Comparison of ENCODE assay signal across 8 mouse cellular contexts in genomic region chr13:49651781-49652351, GRCm38 (mm10). TPM values are rescaled to one million over a fixed set of nuclear protein-coding genes. Genes with fewer than 3 reads are reported as not detected.
A peak's percentile ranks its signal among the peaks of the same experiment; 100 is the strongest.
DNase-seq lines count a peak whose midpoint lies in the region; ATAC-seq and TF ChIP-seq lines count a peak whose summit lies in the region.

No protein-coding gene starts in this region.

- 7% methylated on average over 4 of the region's 4 CpGs for WGBS in liver, embryonic 12.5 days (ENCODE audit: insufficient replicate concordance)

- no peaks in the 10 kb centered on the region for H3K9me3 ChIP-seq in erythroblast, embryonic 14.5 days (ENCODE audit: control insufficient read depth, low read length)
- H3K9me3 ChIP-seq in liver, embryonic 12.5 days (replicated peaks): no peaks in the 10 kb centered on the region

- H3K36me3 ChIP-seq in erythroblast, embryonic 14.5 days (ENCODE audit: control insufficient read depth): peaks cover 30% of the 10 kb centered on the region
- peaks cover 4% of the 10 kb centered on the region for H3K36me3 ChIP-seq in testis, adult 2 months (ENCODE audit: control insufficient read depth, insufficient read depth, low read length)
- H3K36me3 ChIP-seq in liver, embryonic 12.5 days: peaks cover 30% of the 10 kb centered on the region

- TF ChIP-seq CTCF in testis, adult 2 months (IDR thresholded peaks at IDR 0.05; ENCODE audit: control insufficient read depth, insufficient read depth, insufficient replicate concordance, low read depth, low read length): no peak

- H3K4me1 ChIP-seq in erythroblast, embryonic 14.5 days (ENCODE audit: control insufficient read depth): peaks cover 27% of the 10 kb centered on the region
- H3K4me1 ChIP-seq in testis, adult 2 months (ENCODE audit: control insufficient read depth, insufficient read depth, low read length): no peaks in the 10 kb centered on the region; the same call in 1 of the 2 replicates
- peaks cover 26% of the 10 kb centered on the region for H3K4me1 ChIP-seq in liver, embryonic 12.5 days

- no peaks in the 10 kb centered on the region for H3K27me3 ChIP-seq in erythroblast, embryonic 14.5 days (ENCODE audit: control insufficient read depth)
- no peaks in the 10 kb centered on the region for H3K27me3 ChIP-seq in testis, adult 2 months (ENCODE audit: control insufficient read depth, insufficient read depth, low read length)
- no peaks in the 10 kb centered on the region for H3K27me3 ChIP-seq in liver, embryonic 12.5 days (replicated peaks)

- H3K4me3 ChIP-seq in erythroblast, embryonic 14.5 days (replicated peaks): peak overlapping the region; percentile 79
- H3K4me3 ChIP-seq in testis, adult 2 months (ENCODE audit: control insufficient read depth, low read depth, low read length): peak overlapping the region; percentile 97
- peak overlapping the region; percentile 83 for H3K4me3 ChIP-seq in liver, embryonic 12.5 days

- H3K4me2 ChIP-seq in liver, embryonic 12.5 days: peak overlapping the region; percentile 77

- no peak for ATAC-seq in erythroblast, adult 5-6 weeks (replicated peaks; ENCODE audit: low FRiP score, poor library complexity, severe bottlenecking)
- no peak for ATAC-seq in liver, embryonic 12.5 days

- peak overlapping the region; percentile 84 for H3K9ac ChIP-seq in liver, embryonic 12.5 days

- no peak for DNase-seq in testis, postnatal 10 days (ENCODE audit: low spot score)
- peak; percentile 15 for DNase-seq in testis, postnatal 14 days (ENCODE audit: low spot score)
- DNase-seq in right cerebral cortex, postnatal 14 days: no peak
- DNase-seq in urinary bladder, postnatal 4 days (ENCODE audit: low spot score in 2 of 2): no peak

- no peak for TF ChIP-seq POLR2A in testis, adult 2 months (IDR thresholded peaks at IDR 0.05; ENCODE audit: control insufficient read depth, low read depth, low read length)

- H3K27ac ChIP-seq in testis, adult 2 months (ENCODE audit: control insufficient read depth, insufficient read depth, low read depth, low read length): peak overlapping the region; percentile 97
- H3K27ac ChIP-seq in liver, embryonic 12.5 days: peak overlapping the region; percentile 78

RNA-seq across cellular contexts. Expression of gene Cenpp, which starts 0.7 kb away (rescaled TPM):
- polyA plus RNA-seq in erythroblast, embryonic 14.5 days (2012): 1.2 and 1.5 TPM in 2 replicates
- total RNA-seq in erythroblast, adult 5-6 weeks (2015; ENCODE audit: low replicate concordance): 16.9 and 23.0 TPM in 2 replicates
- total RNA-seq in erythroblast, adult 5-6 weeks (2017; ENCODE audit: low replicate concordance): 11.2 and 26.8 TPM in 2 replicates
- polyA plus RNA-seq in testis, adult 2 months (2012; rRNA removed): 9.4 and 11.2 TPM in 2 replicates
- polyA plus RNA-seq in liver, embryonic 12.5 days (2016; fragmentation: Nextera tagmentation; extraction: Ambion mirVana): 30.2 and 33.4 TPM in 2 replicates

RNA-seq across cellular contexts. Expression of gene Nol8, which starts 1.0 kb away (rescaled TPM):
- polyA plus RNA-seq in erythroblast, embryonic 14.5 days (2012): 0.09 TPM in 2 replicates
- 10.0 and 13.1 TPM in 2 replicates for total RNA-seq in erythroblast, adult 5-6 weeks (2015; ENCODE audit: low replicate concordance)
- 6.0 and 6.5 TPM in 2 replicates for total RNA-seq in erythroblast, adult 5-6 weeks (2017; ENCODE audit: low replicate concordance)
- 18.1 and 23.3 TPM in 2 replicates for polyA plus RNA-seq in testis, adult 2 months (2012; rRNA removed)
- 19.0 and 19.7 TPM in 2 replicates for polyA plus RNA-seq in liver, embryonic 12.5 days (2016; fragmentation: Nextera tagmentation; extraction: Ambion mirVana)

RNA-seq across cellular contexts. Expression of gene Iars, which starts 30.0 kb away (rescaled TPM):
- polyA plus RNA-seq in erythroblast, embryonic 14.5 days (2012): 1.2 and 2.1 TPM in 2 replicates
- 25.7 and 28.6 TPM in 2 replicates for total RNA-seq in erythroblast, adult 5-6 weeks (2015; ENCODE audit: low replicate concordance)
- total RNA-seq in erythroblast, adult 5-6 weeks (2017; ENCODE audit: low replicate concordance): 34.0 and 35.7 TPM in 2 replicates
- 15.3 and 16.7 TPM in 2 replicates for polyA plus RNA-seq in testis, adult 2 months (2012; rRNA removed)
- 94.1 and 94.9 TPM in 2 replicates for polyA plus RNA-seq in liver, embryonic 12.5 days (2016; fragmentation: Nextera tagmentation; extraction: Ambion mirVana)

RNA-seq across cellular contexts. Expression of gene Ogn, which starts 44.0 kb away (rescaled TPM):
- polyA plus RNA-seq in erythroblast, embryonic 14.5 days (2012): not detected in 2 replicates
- 5.8 TPM in 1 of 2 replicates, not detected in the other for total RNA-seq in erythroblast, adult 5-6 weeks (2015; ENCODE audit: low replicate concordance)
- 1.3 TPM in 1 of 2 replicates, not detected in the other for total RNA-seq in erythroblast, adult 5-6 weeks (2017; ENCODE audit: low replicate concordance)
- 1.7 and 2.6 TPM in 2 replicates for polyA plus RNA-seq in testis, adult 2 months (2012; rRNA removed)
- 2.0 and 2.7 TPM in 2 replicates for polyA plus RNA-seq in liver, embryonic 12.5 days (2016; fragmentation: Nextera tagmentation; extraction: Ambion mirVana)

Comparison
In these comparisons a context has a peak if more than half of its experiments do, and no peak if none do; other contexts are left out.
1. RNA of gene Nol8, which starts 1.0 kb away (polyA plus RNA-seq): 18.1 to 23.3 TPM in testis, adult 2 months and 19.0 to 19.7 TPM in liver, embryonic 12.5 days; 0.09 TPM in erythroblast, embryonic 14.5 days; every median in the first group is over 10 times any median in the second.
2. Peak in every context shown above with its lines, with median percentiles within 50 percentile points of each other: H3K4me3 ChIP-seq.